Mouse (Mus musculus): Measurements from ENCODE around the gene Rab11fip3. TPM values are rescaled to one million over a fixed set of nuclear protein-coding genes. Genes with fewer than 3 reads are reported as not detected.
A peak's percentile ranks its signal among the peaks of the same experiment; 100 is the strongest.

The Rab11fip3 gene
- polyA plus RNA-seq, 1 experiment from 2014 or later, result 13.0 TPM

DNA sequence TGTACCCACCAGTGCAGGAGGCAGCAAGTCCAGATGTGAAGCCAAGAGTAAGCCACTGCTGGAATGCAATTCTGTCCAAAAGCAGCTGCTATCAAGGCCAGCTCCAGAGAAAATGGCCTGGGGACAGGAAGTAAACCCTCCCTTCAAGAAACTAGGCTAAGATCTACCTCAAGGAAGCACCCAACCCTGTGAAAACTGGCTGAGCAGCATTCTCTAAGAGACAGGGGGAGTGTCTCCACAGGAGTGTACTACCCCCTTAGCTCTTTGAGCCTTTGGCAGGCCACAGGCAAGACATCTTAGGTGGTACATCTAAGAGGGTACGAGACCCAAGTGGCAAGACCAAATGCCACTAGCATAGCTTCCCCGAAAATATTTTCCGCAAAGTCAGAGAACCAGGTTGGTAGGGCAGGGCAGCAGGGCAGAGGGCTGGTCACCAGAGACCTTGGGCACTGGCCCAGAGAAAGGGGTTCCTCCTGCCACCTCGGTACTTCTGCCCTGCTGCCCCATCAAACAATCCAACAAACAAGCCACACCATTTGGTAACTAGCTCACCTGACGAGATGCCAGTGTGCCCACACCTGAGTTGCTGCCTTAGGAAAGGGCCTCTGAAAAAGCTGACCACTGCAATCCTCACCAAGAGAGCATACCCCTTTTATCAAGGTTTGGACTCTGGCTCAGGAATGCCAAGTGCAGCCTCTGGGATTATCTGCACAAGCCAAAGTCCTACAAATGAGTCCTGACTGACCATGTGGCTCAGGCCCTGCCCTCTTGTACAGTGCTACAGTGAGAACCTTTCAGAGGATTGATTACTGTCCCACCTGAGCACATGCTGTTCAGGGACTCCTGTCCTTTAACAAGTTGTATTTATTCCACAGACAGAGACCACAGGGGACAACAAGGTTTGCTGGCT lies 89.3 kb downstream of the Rab11fip3 start:
- peaks cover 30% of the 10 kb centered on the region for H3K4me1 ChIP-seq (ENCODE audit: control insufficient read depth, insufficient read depth, low read length)
- peak; percentile 76 for ATAC-seq
- H3K36me3 ChIP-seq (ENCODE audit: control insufficient read depth, insufficient read depth, low read length), result 0 out of 2 replicates have a peak, but pooled peaks cover 2% of the 10 kb centered on the region
- no peaks in the 10 kb centered on the region for H3K27me3 ChIP-seq (replicated peaks; ENCODE audit: control insufficient read depth, insufficient read depth, low read length)
- peak overlapping the region; percentile 34 for H3K4me2 ChIP-seq (ENCODE audit: low read depth, low read length)
- H3K9me3 ChIP-seq (ENCODE audit: control insufficient read depth, low read length), result no peaks in the 10 kb centered on the region
- WGBS, result 86% methylated on average over 5 of the region's 5 CpGs
- H3K9ac ChIP-seq (ENCODE audit: low read depth, low read length), result peak overlapping the region; percentile 39
- peak overlapping the region; percentile 89 for H3K27ac ChIP-seq (ENCODE audit: low read length)
- H3K4me3 ChIP-seq (ENCODE audit: low read length), result 0 out of 2 replicates have a peak overlapping the region, but pooled peaks have one; percentile 8

- Histone ChIP-seq H3K9me3 (ENCODE audit: control insufficient read depth, low read length) (no peaks in the 10 kb centered on the region), H3K4me3 (ENCODE audit: low read length) (no peak overlapping the region), H3K9ac (ENCODE audit: low read depth, low read length) (no peak overlapping the region), H3K4me2 (ENCODE audit: low read depth, low read length) (no peak overlapping the region), H3K4me1 (ENCODE audit: control insufficient read depth, insufficient read depth, low read length) (peaks cover 14% of the 10 kb centered on the region), H3K27me3 (replicated peaks; ENCODE audit: control insufficient read depth, insufficient read depth, low read length) (no peaks in the 10 kb centered on the region), H3K27ac (ENCODE audit: low read length) (no peak overlapping the region), H3K36me3 (ENCODE audit: control insufficient read depth, insufficient read depth, low read length) (no peaks in the 10 kb centered on the region)
- WGBS, result 89% methylated on average over 4 of the region's 4 CpGs
- no peak for ATAC-seq
Observed at GRCm38 (mm10) chr17:25970954-25971707, 98.2 kb downstream of the Rab11fip3 start.

GRCm38 (mm10) chr17:25970448-25970847 lies 98.9 kb downstream of the Rab11fip3 start:
- no peak overlapping the region for H3K4me2 ChIP-seq (ENCODE audit: low read depth, low read length)
- ATAC-seq, result no peak
- peaks cover 14% of the 10 kb centered on the region for H3K4me1 ChIP-seq (ENCODE audit: control insufficient read depth, insufficient read depth, low read length)
- no peak overlapping the region for H3K4me3 ChIP-seq (ENCODE audit: low read length)
- no peaks in the 10 kb centered on the region for H3K27me3 ChIP-seq (replicated peaks; ENCODE audit: control insufficient read depth, insufficient read depth, low read length)
- no peaks in the 10 kb centered on the region for H3K36me3 ChIP-seq (ENCODE audit: control insufficient read depth, insufficient read depth, low read length)
- H3K9ac ChIP-seq (ENCODE audit: low read depth, low read length), result no peak overlapping the region
- no peaks in the 10 kb centered on the region for H3K9me3 ChIP-seq (ENCODE audit: control insufficient read depth, low read length)
- WGBS, result 86% methylated on average over 9 of the region's 9 CpGs
- H3K27ac ChIP-seq (ENCODE audit: low read length), result no peak overlapping the region

DNA sequence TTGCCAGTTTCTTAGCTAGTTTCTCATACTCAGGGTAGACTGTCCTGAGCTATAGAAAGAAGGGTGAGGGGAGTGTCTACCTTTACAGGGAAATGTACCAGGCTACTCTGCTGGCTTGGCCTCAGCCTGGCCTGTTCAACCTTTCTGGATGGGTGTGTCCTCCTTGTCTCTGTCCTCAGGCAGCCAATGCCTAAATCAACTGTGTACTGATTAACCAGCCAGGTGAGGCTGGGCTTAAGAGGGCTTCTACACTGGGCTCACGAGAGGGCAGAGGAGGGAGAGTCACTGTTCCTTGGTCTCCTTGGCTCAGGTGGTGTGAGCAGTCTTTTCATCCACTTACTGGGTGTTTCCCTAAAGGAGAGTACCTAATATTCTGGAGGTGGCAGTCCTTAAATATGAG lies 101.2 kb downstream of the Rab11fip3 start:
- Histone ChIP-seq H3K36me3 (ENCODE audit: control insufficient read depth, insufficient read depth, low read length) (no peaks in the 10 kb centered on the region), H3K4me2 (ENCODE audit: low read depth, low read length) (no peak overlapping the region), H3K4me1 (ENCODE audit: control insufficient read depth, insufficient read depth, low read length) (peaks cover 18% of the 10 kb centered on the region), H3K4me3 (ENCODE audit: low read length) (no peak overlapping the region), H3K27ac (ENCODE audit: low read length) (peak overlapping the region; percentile 35; the same call in 1 of the 2 replicates), H3K9ac (ENCODE audit: low read depth, low read length) (no peak overlapping the region), H3K27me3 (replicated peaks; ENCODE audit: control insufficient read depth, insufficient read depth, low read length) (no peaks in the 10 kb centered on the region), H3K9me3 (ENCODE audit: control insufficient read depth, low read length) (no peaks in the 10 kb centered on the region)
- WGBS, result 58% methylated on average over 1 of the region's 1 CpGs
- ATAC-seq, result peak; percentile 94

DNA sequence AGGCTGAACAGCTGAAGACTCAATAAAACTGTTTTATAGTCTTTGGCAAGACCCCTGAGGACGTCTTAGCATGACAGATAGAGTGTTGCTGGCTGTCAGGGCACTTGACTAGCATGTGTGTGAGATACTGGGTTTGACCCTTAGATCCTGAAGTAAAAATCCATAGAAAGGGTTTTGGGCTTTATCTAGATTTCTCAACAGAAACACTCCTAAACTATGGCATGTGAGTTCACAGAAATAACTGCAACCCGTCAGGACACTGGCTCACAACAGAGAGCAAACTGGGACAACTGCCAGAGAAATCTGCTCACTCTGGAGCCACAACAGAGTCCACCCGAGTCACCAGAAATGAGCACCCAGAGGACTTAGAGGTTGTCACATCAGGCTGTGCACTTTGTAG lies 101.7 kb downstream of the Rab11fip3 start:
- H3K4me1 ChIP-seq (ENCODE audit: control insufficient read depth, insufficient read depth, low read length), result peaks cover 18% of the 10 kb centered on the region
- H3K9ac ChIP-seq (ENCODE audit: low read depth, low read length), result no peak overlapping the region
- peak overlapping the region; percentile 35; the same call in 1 of the 2 replicates for H3K27ac ChIP-seq (ENCODE audit: low read length)
- WGBS, result 43% methylated on average over 3 of the region's 3 CpGs
- peak; percentile 15; the same call in 1 of the 2 replicates for ATAC-seq
- no peaks in the 10 kb centered on the region for H3K9me3 ChIP-seq (ENCODE audit: control insufficient read depth, low read length)
- no peaks in the 10 kb centered on the region for H3K27me3 ChIP-seq (replicated peaks; ENCODE audit: control insufficient read depth, insufficient read depth, low read length)
- H3K4me2 ChIP-seq (ENCODE audit: low read depth, low read length), result no peak overlapping the region
- 0 out of 2 replicates have a peak, but pooled peaks cover 2% of the 10 kb centered on the region for H3K36me3 ChIP-seq (ENCODE audit: control insufficient read depth, insufficient read depth, low read length)
- H3K4me3 ChIP-seq (ENCODE audit: low read length), result no peak overlapping the region

- no peaks in the 10 kb centered on the region for H3K9me3 ChIP-seq (ENCODE audit: control insufficient read depth, low read length)
- H3K27me3 ChIP-seq (replicated peaks; ENCODE audit: control insufficient read depth, insufficient read depth, low read length), result no peaks in the 10 kb centered on the region
- peak; percentile 37 for ATAC-seq
- 0 out of 2 replicates have a peak, but pooled peaks cover 2% of the 10 kb centered on the region for H3K36me3 ChIP-seq (ENCODE audit: control insufficient read depth, insufficient read depth, low read length)
- WGBS, result 74% methylated on average over 7 of the region's 7 CpGs
- H3K4me3 ChIP-seq (ENCODE audit: low read length), result no peak overlapping the region
- H3K27ac ChIP-seq (ENCODE audit: low read length), result no peak overlapping the region
- H3K4me2 ChIP-seq (ENCODE audit: low read depth, low read length), result no peak overlapping the region
- no peak overlapping the region for H3K9ac ChIP-seq (ENCODE audit: low read depth, low read length)
- peaks cover 18% of the 10 kb centered on the region for H3K4me1 ChIP-seq (ENCODE audit: control insufficient read depth, insufficient read depth, low read length)
Observed at GRCm38 (mm10) chr17:25964271-25964670, 105.1 kb downstream of the Rab11fip3 start.

- peaks cover 7% of the 10 kb centered on the region for H3K4me1 ChIP-seq (ENCODE audit: control insufficient read depth, insufficient read depth, low read length)
- WGBS, result 92% methylated on average over 7 of the region's 7 CpGs
- H3K9ac ChIP-seq (ENCODE audit: low read depth, low read length), result no peak overlapping the region
- H3K27ac ChIP-seq (ENCODE audit: low read length), result no peak overlapping the region
- H3K4me3 ChIP-seq (ENCODE audit: low read length), result no peak overlapping the region
- 0 out of 2 replicates have a peak, but pooled peaks cover 2% of the 10 kb centered on the region for H3K36me3 ChIP-seq (ENCODE audit: control insufficient read depth, insufficient read depth, low read length)
- no peak overlapping the region for H3K4me2 ChIP-seq (ENCODE audit: low read depth, low read length)
- H3K9me3 ChIP-seq (ENCODE audit: control insufficient read depth, low read length), result no peaks in the 10 kb centered on the region
- H3K27me3 ChIP-seq (replicated peaks; ENCODE audit: control insufficient read depth, insufficient read depth, low read length), result no peaks in the 10 kb centered on the region
- no peak for ATAC-seq
Observed at GRCm38 (mm10) chr17:25962413-25962905, 106.9 kb downstream of the Rab11fip3 start.

DNA sequence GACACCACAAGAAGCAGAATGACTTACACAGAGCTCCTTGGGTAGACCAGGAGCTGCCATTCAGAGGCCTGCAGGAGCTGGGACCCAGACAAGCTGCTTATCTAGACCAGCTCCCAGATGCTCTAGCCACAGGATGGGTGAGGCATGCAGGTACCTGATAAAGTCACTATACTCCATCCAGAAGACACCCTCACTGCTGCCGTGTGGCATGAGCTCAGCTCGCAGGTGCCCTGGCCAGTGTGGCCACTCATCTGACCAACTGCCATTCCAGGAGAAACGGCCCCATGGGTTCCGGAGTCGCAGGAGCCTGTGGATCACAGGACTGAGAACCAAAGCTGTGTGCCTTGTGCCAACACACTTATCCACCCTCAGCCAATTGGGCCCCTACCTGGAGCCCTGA lies 107.8 kb downstream of the Rab11fip3 start:
- Histone ChIP-seq H3K9ac (ENCODE audit: low read depth, low read length) (no peak overlapping the region), H3K9me3 (ENCODE audit: control insufficient read depth, low read length) (no peaks in the 10 kb centered on the region), H3K4me3 (ENCODE audit: low read length) (no peak overlapping the region), H3K4me1 (ENCODE audit: control insufficient read depth, insufficient read depth, low read length) (0 out of 2 replicates have a peak, but pooled peaks cover 4% of the 10 kb centered on the region), H3K36me3 (ENCODE audit: control insufficient read depth, insufficient read depth, low read length) (0 out of 2 replicates have a peak, but pooled peaks cover 2% of the 10 kb centered on the region), H3K27ac (ENCODE audit: low read length) (no peak overlapping the region), H3K27me3 (replicated peaks; ENCODE audit: control insufficient read depth, insufficient read depth, low read length) (no peaks in the 10 kb centered on the region), H3K4me2 (ENCODE audit: low read depth, low read length) (no peak overlapping the region)
- WGBS, result 92% methylated on average over 5 of the region's 5 CpGs
- ATAC-seq, result peak; percentile 57

Measured in intestine, embryonic 16.5 days (tissue).